Mouse (Mus musculus): ENCODE data around the gene Map3k15.

GRCm38 (mm10) chrX:160137177-160137860 is 149.1 kb downstream of the Map3k15 start:
- TF ChIP-seq CTCF (IDR thresholded peaks at IDR 0.05; ENCODE audit: borderline replicate concordance, extremely low read depth, insufficient read depth, insufficient read length) (no peak), POLR2A (IDR thresholded peaks at IDR 0.05; ENCODE audit: borderline replicate concordance, extremely low read depth, insufficient read depth, insufficient read length, poor library complexity, severe bottlenecking) (no peak)

Measured in brain, embryonic 14.5 days (tissue).